Mouse (Mus musculus) olfactory bulb, adult 2 months (tissue): ENCODE data around the gene Macrod1. TPM values are rescaled to one million over a fixed set of nuclear protein-coding genes. Genes with fewer than 3 reads are reported as not detected.

Experiments used
- H3K27ac ChIP-seq: fragments of 200-500 bp; 2 replicates; pipeline ENCODE4 v1.5.1; 2012; ENCODE audit warnings: low read depth, low read length; ENCODE audit not compliant: insufficient read depth
- H3K4me1 ChIP-seq: fragments of 200-500 bp; 2 replicates; pipeline ENCODE4 v1.6.1; 2012; ENCODE audit warnings: low read length; ENCODE audit not compliant: control insufficient read depth, insufficient read depth
- H3K4me3 ChIP-seq: fragments of 200-500 bp; 2 replicates; pipeline ENCODE4 v1.5.1; 2012; ENCODE audit warnings: mild to moderate bottlenecking, low read depth, low read length, moderate library complexity; ENCODE audit not compliant: insufficient read depth
- CTCF ChIP-seq: fragments of 200-500 bp; IDR thresholded peaks from 2 replicates; pipeline ENCODE4 v1.5.1; 2012; ENCODE audit warnings: low read depth, mild to moderate bottlenecking, low read length, moderate library complexity; ENCODE audit not compliant: insufficient read depth
- POLR2A ChIP-seq: fragments of 200-500 bp; IDR thresholded peaks from 2 replicates; pipeline ENCODE4 v1.6.1; 2012; ENCODE audit warnings: mild to moderate bottlenecking, low read depth, low read length, moderate library complexity; ENCODE audit not compliant: insufficient read depth
- WGBS: fragments of 180-500 bp; shearing (Covaris S2); methylation state at CpG from one replicate; pipeline ENCODE4 v1.1.7; 2018; 5-methylcytosine and 5-hydroxymethylcytosine counted together
- polyA plus RNA-seq: library from polyadenylated mRNA; stranded (reverse); fragments of >200 nt; gene quantifications from 2 replicates; pipeline ENCODE4 v1.2.4, GENCODE M21; 2012; ENCODE audit warnings: low replicate concordance; ENCODE audit not compliant: missing spikeins, insufficient read depth, insufficient read length

The Macrod1 gene
- polyA plus RNA-seq, 1 experiment, result not detected

- no peak overlapping the region for H3K4me3 ChIP-seq
- H3K27ac ChIP-seq, result no peak overlapping the region
- 69% methylated on average over 2 of the region's 2 CpGs for WGBS
- 0 out of 2 replicates have a peak, but pooled peaks cover 4% of the 10 kb centered on the region for H3K4me1 ChIP-seq
- no peak for TF ChIP-seq CTCF
- no peak for TF ChIP-seq POLR2A
These were observed 148.3 kb downstream of the Macrod1 start for GRCm38 (mm10) chr19:7204898-7205297.

GRCm38 (mm10) chr19:7205326-7205725 is 148.7 kb downstream of the Macrod1 start:
- no peak for TF ChIP-seq CTCF
- Histone ChIP-seq H3K4me1 (0 out of 2 replicates have a peak, but pooled peaks cover 4% of the 10 kb centered on the region), H3K4me3 (peak overlapping the region; percentile 60), H3K27ac (no peak overlapping the region)
- WGBS, result 15% methylated on average over 7 of the region's 7 CpGs

GRCm38 (mm10) chr19:7205753-7206736 is 149.4 kb downstream of the Macrod1 start, which contains the start of gene Otub1:
TSS of gene Otub1 (minus strand) at chr19:7206316.
- peak within 1 kb of the TSS; percentile 84 for H3K27ac ChIP-seq
- under 1% methylated on average over 79 of the region's 79 CpGs for WGBS
- TF ChIP-seq POLR2A (peak; percentile 76), CTCF (no peak)

GRCm38 (mm10) chr19:7209907-7210646 is 153.5 kb downstream of the Macrod1 start:
- Histone ChIP-seq H3K27ac (no peak overlapping the region), H3K4me3 (no peak overlapping the region), H3K4me1 (peaks cover 13% of the 10 kb centered on the region)
- 86% methylated on average over 7 of the region's 7 CpGs for WGBS
- TF ChIP-seq POLR2A, result no peak
- no peak for TF ChIP-seq CTCF

More at GRCm38 (mm10) chr19:7205753-7206736, 149.4 kb downstream of the Macrod1 start, which contains the start of gene Otub1:
- Histone ChIP-seq H3K4me1 (0 out of 2 replicates have a peak, but pooled peaks cover 4% of the 10 kb centered on the region), H3K4me3 (peak within 1 kb of the TSS; percentile 60)

GRCm38 (mm10) chr19:7212216-7212615 is 155.6 kb downstream of the Macrod1 start:
- Histone ChIP-seq H3K4me1 (peaks cover 13% of the 10 kb centered on the region), H3K27ac (no peak overlapping the region), H3K4me3 (no peak overlapping the region)
- TF ChIP-seq CTCF, result no peak
- TF ChIP-seq POLR2A, result no peak
- 90% methylated on average over 1 of the region's 1 CpGs for WGBS

GRCm38 (mm10) chr19:7213010-7213409 is 156.4 kb downstream of the Macrod1 start:
- no peak for TF ChIP-seq POLR2A
- no peak for TF ChIP-seq CTCF
- H3K27ac ChIP-seq, result no peak overlapping the region
- WGBS, result 89% methylated on average over 3 of the region's 3 CpGs

GRCm38 (mm10) chr19:7214484-7214883 is 157.9 kb downstream of the Macrod1 start:
- no peak overlapping the region for H3K27ac ChIP-seq
- no peak overlapping the region for H3K4me3 ChIP-seq
- H3K4me1 ChIP-seq, result peaks cover 13% of the 10 kb centered on the region
- 61% methylated on average over 5 of the region's 5 CpGs for WGBS
- TF ChIP-seq CTCF (no peak), POLR2A (no peak)

More at GRCm38 (mm10) chr19:7213010-7213409, 156.4 kb downstream of the Macrod1 start:
- Histone ChIP-seq H3K4me3 (no peak overlapping the region), H3K4me1 (peaks cover 13% of the 10 kb centered on the region)

- Histone ChIP-seq H3K4me1 (peaks cover 13% of the 10 kb centered on the region), H3K27ac (peak within 1 kb of the TSS; percentile 98), H3K4me3 (peak within 1 kb of the TSS; percentile 85)
- TF ChIP-seq CTCF, result no peak
- peak; percentile 86 for TF ChIP-seq POLR2A
- under 1% methylated on average over 50 of the region's 50 CpGs for WGBS
These were observed 160.7 kb downstream of the Macrod1 start, which contains the start of gene Cox8a for GRCm38 (mm10) chr19:7217162-7217925. TSS of gene Cox8a (minus strand) at chr19:7217616.
